Mouse (Mus musculus): ENCODE results near the gene Lrmda. TPM values are rescaled to one million over a fixed set of nuclear protein-coding genes. Genes with fewer than 3 reads are reported as not detected.

Lrmda gene
- polyA plus RNA-seq, 1 experiment from 2014 or later = 0.20 TPM

DNA sequence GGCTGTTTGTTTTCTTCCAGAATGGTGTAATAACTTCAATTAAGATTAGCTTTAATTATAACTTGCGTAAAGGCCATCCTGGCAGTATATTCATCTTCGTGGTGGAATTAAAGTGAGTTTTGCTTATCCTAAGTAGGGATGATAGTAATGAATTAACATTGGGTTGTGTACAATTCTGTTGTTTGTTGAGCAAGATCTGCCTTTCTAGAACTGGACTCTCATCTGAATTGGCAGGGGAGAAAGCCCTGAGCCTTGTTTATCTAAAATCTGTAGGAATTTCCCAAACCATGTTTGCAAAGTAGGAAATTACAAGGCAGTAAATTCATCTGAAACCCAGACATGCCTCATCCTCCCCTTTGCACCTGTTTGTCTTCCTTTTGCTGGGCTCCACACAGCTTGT lies 1038.5 kb downstream of the Lrmda start:
- no peak overlapping the region for H3K4me3 ChIP-seq (ENCODE audit: low read depth, low read length)
- H3K4me1 ChIP-seq (ENCODE audit: control insufficient read depth, insufficient read depth, low read length) = no peaks in the 10 kb centered on the region
- 84% methylated on average over 2 of the region's 2 CpGs for WGBS
- DNase-seq (ENCODE audit: low spot score) (no peak), ATAC-seq (ENCODE audit: insufficient number of reproducible peaks, low FRiP score, low TSS enrichment, low read depth) (no peak)
- H3K36me3 ChIP-seq (ENCODE audit: control insufficient read depth, insufficient read depth, low read length) = no peaks in the 10 kb centered on the region
- no peaks in the 10 kb centered on the region for H3K27me3 ChIP-seq (ENCODE audit: control insufficient read depth, insufficient read depth, low read length)
- no peak overlapping the region for H3K4me2 ChIP-seq (ENCODE audit: low read depth, severe bottlenecking)
- no peak overlapping the region for H3K9ac ChIP-seq (ENCODE audit: low read length)
- H3K9me3 ChIP-seq (ENCODE audit: control insufficient read depth, low read length) = no peaks in the 10 kb centered on the region
- no peak overlapping the region for H3K27ac ChIP-seq (replicated peaks; ENCODE audit: low read depth, low read length)

DNA sequence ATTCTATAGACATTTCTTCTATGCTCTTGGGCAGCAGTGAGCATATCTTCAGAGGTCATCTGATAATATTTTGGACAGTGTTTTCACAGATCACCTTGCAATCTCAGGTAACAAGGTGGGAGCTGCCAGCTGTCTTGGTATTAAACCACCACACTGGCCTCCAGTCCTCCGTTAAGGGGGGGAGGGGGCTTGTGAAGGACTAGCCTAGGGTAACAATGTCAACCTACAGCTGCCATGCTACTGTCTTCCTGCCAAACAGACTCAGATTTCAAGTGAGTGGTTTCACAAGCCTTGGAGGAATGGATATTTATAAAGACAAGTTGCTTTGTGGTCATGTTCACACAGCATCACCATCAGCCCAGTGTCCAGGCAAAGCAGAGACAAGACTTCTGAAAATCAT lies 1059.2 kb downstream of the Lrmda start:
- no peaks in the 10 kb centered on the region for H3K27me3 ChIP-seq (ENCODE audit: control insufficient read depth, insufficient read depth, low read length)
- H3K4me3 ChIP-seq (ENCODE audit: low read depth, low read length) = no peak overlapping the region
- H3K27ac ChIP-seq (replicated peaks; ENCODE audit: low read depth, low read length) = no peak overlapping the region
- no peak for ATAC-seq (ENCODE audit: insufficient number of reproducible peaks, low FRiP score, low TSS enrichment, low read depth)
- H3K9ac ChIP-seq (ENCODE audit: low read length) = no peak overlapping the region
- no peaks in the 10 kb centered on the region for H3K9me3 ChIP-seq (ENCODE audit: control insufficient read depth, low read length)
- no peak overlapping the region for H3K4me2 ChIP-seq (ENCODE audit: low read depth, severe bottlenecking)
- 74% methylated on average over 1 of the region's 1 CpGs for WGBS
- no peaks in the 10 kb centered on the region for H3K36me3 ChIP-seq (ENCODE audit: control insufficient read depth, insufficient read depth, low read length)
- H3K4me1 ChIP-seq (ENCODE audit: control insufficient read depth, insufficient read depth, low read length) = no peaks in the 10 kb centered on the region
- no peak for DNase-seq (ENCODE audit: low spot score)

DNA sequence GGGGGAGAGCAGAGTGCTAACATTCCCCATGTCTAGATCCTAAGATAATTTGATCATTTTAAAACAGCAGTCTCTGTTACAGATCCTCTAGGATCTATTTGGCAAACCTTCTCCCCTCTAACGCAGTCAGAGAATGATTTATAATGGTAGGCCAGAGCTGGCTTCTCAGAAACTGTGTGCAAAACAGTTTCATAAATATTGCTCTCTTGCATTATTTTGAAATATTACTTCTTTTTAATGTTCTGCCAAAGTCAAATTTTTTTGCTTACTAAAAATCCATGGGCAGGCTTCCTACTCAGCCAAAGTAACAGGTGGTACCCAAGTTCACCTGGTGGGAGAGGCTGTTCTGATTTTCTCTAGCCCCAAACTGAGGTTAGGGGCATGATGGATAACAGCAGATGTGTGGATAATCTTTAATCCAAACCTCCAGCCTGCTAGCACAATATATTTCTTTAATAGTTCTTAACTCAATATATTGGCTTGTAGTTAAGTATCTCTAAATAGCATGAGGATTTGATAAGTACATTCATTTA lies 1064.8 kb downstream of the Lrmda start:
- 67% methylated on average over 1 of the region's 1 CpGs for WGBS

DNA sequence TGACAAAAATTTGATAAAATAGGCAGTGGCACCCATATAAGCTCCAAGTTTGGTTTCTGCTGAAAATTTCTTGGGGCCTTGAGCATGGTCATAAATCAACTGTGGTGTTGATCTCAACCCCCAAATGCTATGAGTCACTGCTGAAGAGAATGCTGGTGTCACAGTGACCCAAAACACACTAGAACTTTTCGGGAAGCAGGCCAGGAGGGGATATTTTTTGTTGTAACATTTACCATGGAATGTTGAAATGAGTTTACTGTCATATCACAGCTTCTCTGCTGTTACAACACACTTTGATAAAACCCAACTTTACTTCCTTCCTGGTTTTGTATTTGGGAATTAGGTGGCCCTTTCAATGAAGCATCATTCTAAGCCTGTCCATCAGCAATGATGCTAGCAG lies 1065.3 kb downstream of the Lrmda start:
- H3K4me1 ChIP-seq (ENCODE audit: control insufficient read depth, insufficient read depth, low read length) = no peaks in the 10 kb centered on the region
- no peak overlapping the region for H3K4me3 ChIP-seq (ENCODE audit: low read depth, low read length)
- ATAC-seq (ENCODE audit: insufficient number of reproducible peaks, low FRiP score, low TSS enrichment, low read depth) (no peak), DNase-seq (ENCODE audit: low spot score) (no peak)
- H3K4me2 ChIP-seq (ENCODE audit: low read depth, severe bottlenecking) = no peak overlapping the region
- H3K9ac ChIP-seq (ENCODE audit: low read length) = no peak overlapping the region
- no peaks in the 10 kb centered on the region for H3K36me3 ChIP-seq (ENCODE audit: control insufficient read depth, insufficient read depth, low read length)
- no peak overlapping the region for H3K27ac ChIP-seq (replicated peaks; ENCODE audit: low read depth, low read length)
- 66% methylated on average over 1 of the region's 1 CpGs for WGBS
- H3K27me3 ChIP-seq (ENCODE audit: control insufficient read depth, insufficient read depth, low read length) = no peaks in the 10 kb centered on the region
- H3K9me3 ChIP-seq (ENCODE audit: control insufficient read depth, low read length) = no peaks in the 10 kb centered on the region

More for the DNA sequence above, 1064.8 kb downstream of the Lrmda start:
- no peak for ATAC-seq (ENCODE audit: insufficient number of reproducible peaks, low FRiP score, low TSS enrichment, low read depth)
- no peaks in the 10 kb centered on the region for H3K9me3 ChIP-seq (ENCODE audit: control insufficient read depth, low read length)
- no peak overlapping the region for H3K27ac ChIP-seq (replicated peaks; ENCODE audit: low read depth, low read length)
- no peak overlapping the region for H3K9ac ChIP-seq (ENCODE audit: low read length)
- H3K4me2 ChIP-seq (ENCODE audit: low read depth, severe bottlenecking) = no peak overlapping the region
- no peaks in the 10 kb centered on the region for H3K36me3 ChIP-seq (ENCODE audit: control insufficient read depth, insufficient read depth, low read length)
- H3K4me1 ChIP-seq (ENCODE audit: control insufficient read depth, insufficient read depth, low read length) = no peaks in the 10 kb centered on the region
- H3K4me3 ChIP-seq (ENCODE audit: low read depth, low read length) = no peak overlapping the region
- no peak for DNase-seq (ENCODE audit: low spot score)
- no peaks in the 10 kb centered on the region for H3K27me3 ChIP-seq (ENCODE audit: control insufficient read depth, insufficient read depth, low read length)

DNA sequence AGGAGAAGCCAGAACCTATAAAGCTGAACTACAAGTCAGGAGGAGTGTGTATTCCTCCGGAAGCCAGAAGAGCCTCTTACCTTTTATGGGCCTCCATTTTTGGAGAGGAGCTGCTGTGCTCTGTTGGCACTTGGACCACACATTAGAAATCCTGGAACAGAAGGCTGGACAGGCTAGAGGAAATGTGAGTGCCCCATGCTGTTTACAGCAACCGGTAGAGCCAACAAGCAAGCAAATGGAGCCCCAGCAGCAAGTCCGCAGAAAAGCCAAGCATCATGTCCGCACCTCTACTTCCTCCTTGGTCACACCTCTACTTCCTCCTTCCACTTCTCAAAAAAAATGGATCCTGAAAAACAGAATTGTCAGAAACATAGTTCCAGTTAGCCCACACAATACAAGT lies 1073.8 kb downstream of the Lrmda start:
- Histone ChIP-seq H3K9ac (ENCODE audit: low read length) (no peak overlapping the region), H3K4me2 (ENCODE audit: low read depth, severe bottlenecking) (no peak overlapping the region), H3K4me1 (ENCODE audit: control insufficient read depth, insufficient read depth, low read length) (no peaks in the 10 kb centered on the region), H3K27me3 (ENCODE audit: control insufficient read depth, insufficient read depth, low read length) (no peaks in the 10 kb centered on the region), H3K36me3 (ENCODE audit: control insufficient read depth, insufficient read depth, low read length) (no peaks in the 10 kb centered on the region), H3K27ac (replicated peaks; ENCODE audit: low read depth, low read length) (no peak overlapping the region), H3K4me3 (ENCODE audit: low read depth, low read length) (no peak overlapping the region), H3K9me3 (ENCODE audit: control insufficient read depth, low read length) (no peaks in the 10 kb centered on the region)
- ATAC-seq (ENCODE audit: insufficient number of reproducible peaks, low FRiP score, low TSS enrichment, low read depth) (no peak), DNase-seq (ENCODE audit: low spot score) (no peak)
- 76% methylated on average over 4 of the region's 4 CpGs for WGBS

DNA sequence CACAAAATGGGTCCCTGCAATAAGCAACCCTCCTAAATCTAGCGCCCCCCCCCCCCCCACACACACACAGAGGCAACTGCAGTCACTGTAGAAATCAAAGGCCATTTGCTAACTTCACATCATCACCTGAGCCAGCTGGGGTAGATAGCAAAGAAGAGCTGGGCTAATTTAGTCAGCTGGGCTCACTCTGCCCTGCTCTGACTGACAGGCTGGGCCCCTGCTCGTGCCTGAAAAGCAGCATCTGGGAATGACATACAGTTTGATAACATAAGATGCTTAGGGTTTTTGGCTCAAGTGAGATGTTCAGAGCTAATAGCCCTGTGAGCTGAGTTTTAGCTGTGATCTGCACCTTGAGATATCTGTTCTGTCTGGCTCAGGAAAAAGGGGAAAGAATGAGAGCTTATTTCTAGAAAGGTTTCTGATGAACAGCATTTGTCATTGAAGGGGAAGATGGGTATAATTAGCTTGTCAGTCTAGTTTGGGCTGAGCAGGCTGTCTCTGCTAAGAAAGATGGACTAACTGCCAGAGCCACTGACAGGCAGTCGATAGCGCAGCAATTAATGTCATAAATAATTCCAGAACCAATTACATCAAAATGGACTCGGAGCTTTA lies 1075.1 kb downstream of the Lrmda start:
- no peak for ATAC-seq (ENCODE audit: insufficient number of reproducible peaks, low FRiP score, low TSS enrichment, low read depth)
- Histone ChIP-seq H3K4me1 (ENCODE audit: control insufficient read depth, insufficient read depth, low read length) (no peaks in the 10 kb centered on the region), H3K9me3 (ENCODE audit: control insufficient read depth, low read length) (no peaks in the 10 kb centered on the region), H3K4me3 (ENCODE audit: low read depth, low read length) (no peak overlapping the region), H3K9ac (ENCODE audit: low read length) (no peak overlapping the region), H3K36me3 (ENCODE audit: control insufficient read depth, insufficient read depth, low read length) (no peaks in the 10 kb centered on the region), H3K4me2 (ENCODE audit: low read depth, severe bottlenecking) (no peak overlapping the region), H3K27me3 (ENCODE audit: control insufficient read depth, insufficient read depth, low read length) (no peaks in the 10 kb centered on the region), H3K27ac (replicated peaks; ENCODE audit: low read depth, low read length) (no peak overlapping the region)
- DNase-seq (ENCODE audit: low spot score) = no peak
- 44% methylated on average over 5 of the region's 5 CpGs for WGBS

DNA sequence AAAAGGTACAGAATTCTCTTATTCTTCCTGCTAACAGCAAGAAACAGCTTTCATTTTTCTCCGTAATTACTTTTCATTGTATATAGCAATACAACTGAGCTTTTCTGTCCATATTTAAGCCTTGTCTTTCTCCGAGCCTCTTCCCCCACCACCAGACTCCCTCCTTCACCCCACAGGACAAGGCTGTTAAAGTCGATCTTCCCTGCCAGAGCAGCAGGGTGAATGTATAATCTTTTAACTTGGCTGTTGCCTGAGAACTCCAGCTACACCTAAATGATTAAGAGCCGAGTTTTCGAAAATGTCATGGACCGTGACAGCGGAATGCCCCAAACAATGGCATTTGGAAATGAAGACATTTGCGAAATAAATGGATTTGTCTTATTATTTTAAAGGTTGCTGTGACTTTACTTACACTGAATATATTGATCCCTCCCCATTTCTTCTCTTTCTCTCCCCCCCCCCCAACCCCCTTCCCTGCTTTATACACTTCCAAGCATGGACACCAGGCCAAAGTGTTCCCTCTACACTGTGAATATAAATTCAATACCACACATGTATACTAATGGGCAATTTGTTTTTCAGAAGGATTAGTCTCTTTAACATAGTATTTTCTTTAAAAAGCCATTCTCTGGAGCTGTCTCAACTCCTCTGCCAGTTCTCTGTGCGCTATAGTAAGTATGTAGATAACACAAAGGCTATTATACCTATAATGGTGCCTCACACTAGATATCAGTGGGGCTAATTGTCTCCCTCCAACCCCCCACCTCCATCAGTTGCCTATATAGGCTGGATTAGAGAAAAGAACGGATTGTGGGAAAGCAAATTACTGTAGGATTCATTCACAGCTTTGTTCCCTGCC lies 1075.9 kb downstream of the Lrmda start:
- WGBS = 67% methylated on average over 10 of the region's 10 CpGs
- Histone ChIP-seq H3K36me3 (ENCODE audit: control insufficient read depth, insufficient read depth, low read length) (no peaks in the 10 kb centered on the region), H3K9me3 (ENCODE audit: control insufficient read depth, low read length) (no peaks in the 10 kb centered on the region), H3K4me1 (ENCODE audit: control insufficient read depth, insufficient read depth, low read length) (no peaks in the 10 kb centered on the region), H3K9ac (ENCODE audit: low read length) (no peak overlapping the region), H3K4me3 (ENCODE audit: low read depth, low read length) (no peak overlapping the region), H3K27me3 (ENCODE audit: control insufficient read depth, insufficient read depth, low read length) (no peaks in the 10 kb centered on the region), H3K4me2 (ENCODE audit: low read depth, severe bottlenecking) (no peak overlapping the region), H3K27ac (replicated peaks; ENCODE audit: low read depth, low read length) (no peak overlapping the region)
- DNase-seq (ENCODE audit: low spot score) (no peak), ATAC-seq (ENCODE audit: insufficient number of reproducible peaks, low FRiP score, low TSS enrichment, low read depth) (no peak)

DNA sequence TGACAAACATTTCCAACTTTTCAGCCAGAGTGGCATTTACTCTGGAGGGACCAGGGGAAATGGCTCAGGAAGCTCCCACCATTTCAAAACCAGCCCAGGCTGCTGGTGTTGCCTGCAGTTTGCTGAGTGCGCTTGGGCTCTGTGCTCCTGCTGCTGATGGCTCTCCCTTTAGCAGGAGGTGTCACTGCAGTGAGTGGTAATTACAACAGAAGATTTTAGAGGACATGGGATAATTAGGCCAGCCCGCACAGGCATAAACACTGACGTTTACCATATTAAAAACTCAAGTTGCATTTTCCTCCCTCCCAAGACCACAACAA lies 1076.5 kb downstream of the Lrmda start:
- Histone ChIP-seq H3K36me3 (ENCODE audit: control insufficient read depth, insufficient read depth, low read length) (no peaks in the 10 kb centered on the region), H3K27me3 (ENCODE audit: control insufficient read depth, insufficient read depth, low read length) (no peaks in the 10 kb centered on the region)
- 31% methylated on average over 3 of the region's 3 CpGs for WGBS

More for the DNA sequence above, 1076.5 kb downstream of the Lrmda start:
- H3K4me1 ChIP-seq (ENCODE audit: control insufficient read depth, insufficient read depth, low read length) = no peaks in the 10 kb centered on the region
- H3K9ac ChIP-seq (ENCODE audit: low read length) = no peak overlapping the region; the same call in 1 of the 2 replicates
- no peak overlapping the region for H3K27ac ChIP-seq (replicated peaks; ENCODE audit: low read depth, low read length)
- no peaks in the 10 kb centered on the region for H3K9me3 ChIP-seq (ENCODE audit: control insufficient read depth, low read length)
- H3K4me3 ChIP-seq (ENCODE audit: low read depth, low read length) = no peak overlapping the region
- H3K4me2 ChIP-seq (ENCODE audit: low read depth, severe bottlenecking) = no peak overlapping the region
- DNase-seq (ENCODE audit: low spot score) (no peak), ATAC-seq (ENCODE audit: insufficient number of reproducible peaks, low FRiP score, low TSS enrichment, low read depth) (no peak)
